Mouse (Mus musculus) hindbrain, embryonic 16.5 days (tissue): ENCODE measurements at regions not wholly inside any gene's neighbourhood (a gene's known extent, or its start where the extent isn't known, plus 50 kb on each side); places are given as distances from the start of the nearest gene placed in this dataset.

ENCODE experiments used
- ATAC-seq: fragments of 200-750 bp; cut with Nextera tagmentation; 2 replicates; pipeline ENCODE4 v1.8.0; 2017; ENCODE audit warnings: moderate TSS enrichment, moderate library complexity
- H3K27ac ChIP-seq: fragments of 300-500 bp; sonication (generic); 2 replicates; pipeline ENCODE4 v1.5.1; 2014; ENCODE audit warnings: low read depth, mild to moderate bottlenecking, control low read depth, low read length, moderate library complexity
- H3K27me3 ChIP-seq: fragments of 300-500 bp; sonication (generic); replicated peaks from 2 replicates; pipeline ENCODE4 v1.6.1; 2014; ENCODE audit warnings: low read length; ENCODE audit not compliant: control insufficient read depth, insufficient read depth
- H3K36me3 ChIP-seq: fragments of 300-500 bp; sonication (generic); 2 replicates; pipeline ENCODE4 v1.6.1; 2014; ENCODE audit warnings: mild to moderate bottlenecking, low read length, moderate library complexity, mixed read lengths; ENCODE audit not compliant: control insufficient read depth, insufficient read depth
- H3K4me1 ChIP-seq: fragments of 300-500 bp; sonication (generic); 2 replicates; pipeline ENCODE4 v1.6.1; 2014; ENCODE audit warnings: low read depth, low read length; ENCODE audit not compliant: control insufficient read depth, insufficient read depth
- H3K4me2 ChIP-seq: fragments of 300-500 bp; sonication (generic); 2 replicates; pipeline ENCODE4 v1.6.1; 2014; ENCODE audit warnings: mild to moderate bottlenecking, low read length, control low read depth, moderate library complexity
- H3K4me3 ChIP-seq: fragments of 300-500 bp; sonication (generic); 2 replicates; pipeline ENCODE4 v1.5.1; 2014; ENCODE audit warnings: mild to moderate bottlenecking, low read length, control low read depth, moderate library complexity
- H3K9ac ChIP-seq: fragments of 300-500 bp; sonication (generic); 2 replicates; pipeline ENCODE4 v1.6.1; 2014; ENCODE audit warnings: low read depth, mild to moderate bottlenecking, control low read depth, low read length, moderate library complexity
- H3K9me3 ChIP-seq: fragments of 300-500 bp; sonication (generic); 2 replicates; pipeline ENCODE4 v1.6.1; 2014; ENCODE audit warnings: mild to moderate bottlenecking, low read length, moderate library complexity; ENCODE audit not compliant: control insufficient read depth
- WGBS: fragments of 180-500 bp; shearing (Covaris S2); extraction: QIAGEN DNeasy Blood & Tissue Kit; methylation state at CpG from one replicate; pipeline ENCODE4 v1.1.7; 2014; 5-methylcytosine and 5-hydroxymethylcytosine counted together

DNA sequence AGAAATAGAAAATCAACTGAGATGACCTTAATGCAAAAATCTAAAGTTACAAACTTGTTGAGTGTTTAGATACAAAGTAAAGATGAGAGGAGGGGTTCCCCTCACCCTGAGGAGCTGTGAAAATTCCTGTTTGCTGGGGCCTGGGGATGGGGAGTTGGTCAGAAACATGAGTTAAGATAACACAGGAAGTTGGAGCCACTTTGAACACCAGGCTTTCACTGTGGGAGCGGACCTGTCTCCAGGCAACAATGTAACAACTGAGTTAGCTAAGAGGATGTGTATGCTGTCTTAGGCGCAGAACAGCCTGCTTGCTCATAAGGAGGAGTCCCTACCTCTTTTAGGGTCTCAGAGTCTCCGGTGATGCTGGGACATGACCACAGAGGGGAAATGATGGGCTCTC is 188.7 kb upstream of the A430005L14Rik start:
- Histone ChIP-seq H3K4me1 (no peaks in the 10 kb centered on the region), H3K4me3 (no peak overlapping the region), H3K9ac (no peak overlapping the region), H3K27me3 (no peaks in the 10 kb centered on the region), H3K4me2 (no peak overlapping the region), H3K9me3 (0 out of 2 replicates have a peak, but pooled peaks cover 2% of the 10 kb centered on the region), H3K27ac (0 out of 2 replicates have a peak overlapping the region, but pooled peaks have one; percentile 0), H3K36me3 (no peaks in the 10 kb centered on the region)
- no peak for ATAC-seq
- 72% methylated on average over 3 of the region's 3 CpGs for WGBS

DNA sequence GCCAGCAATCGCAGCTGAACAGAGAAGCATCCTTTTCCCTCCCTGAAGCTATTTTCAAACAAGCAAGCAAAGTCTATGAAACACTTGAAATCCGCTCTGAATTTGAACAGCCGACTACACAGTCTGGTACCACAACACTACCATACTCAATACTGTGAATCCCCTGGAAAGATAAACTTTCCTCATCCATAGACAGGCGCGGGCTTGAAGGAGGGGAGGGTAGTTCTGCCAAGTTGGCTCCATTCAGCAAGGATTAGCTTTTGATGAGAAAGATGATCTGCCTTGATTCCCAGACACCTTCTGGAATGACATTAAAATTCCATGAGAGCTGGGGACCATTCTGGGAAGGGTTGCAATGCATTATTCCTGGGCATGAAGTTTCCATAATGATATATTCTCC is 186.4 kb upstream of the A430005L14Rik start:
- Histone ChIP-seq H3K36me3 (no peaks in the 10 kb centered on the region), H3K9ac (no peak overlapping the region), H3K4me1 (no peaks in the 10 kb centered on the region), H3K4me3 (no peak overlapping the region), H3K4me2 (no peak overlapping the region), H3K9me3 (no peaks in the 10 kb centered on the region), H3K27ac (no peak overlapping the region), H3K27me3 (no peaks in the 10 kb centered on the region)
- WGBS: 72% methylated on average over 5 of the region's 5 CpGs
- ATAC-seq: no peak

DNA sequence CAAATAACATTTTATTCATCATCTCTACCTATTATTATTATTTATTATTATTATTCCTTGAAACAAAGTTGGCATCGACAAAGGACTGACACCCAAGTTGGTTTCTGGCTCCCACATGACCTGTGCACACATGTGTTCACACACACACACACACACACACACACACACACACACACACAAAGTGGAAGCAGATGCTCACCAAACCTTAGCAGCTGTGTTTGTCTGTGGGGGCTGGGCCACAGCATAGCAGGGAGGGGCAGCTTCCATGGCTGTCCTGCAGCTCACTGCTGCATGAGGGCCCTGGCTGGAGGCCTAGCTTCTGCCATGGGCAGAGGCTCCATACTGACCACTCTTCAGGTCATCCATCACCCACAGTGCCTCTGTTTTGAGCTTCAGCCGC is 176.5 kb upstream of the A430005L14Rik start:
- Histone ChIP-seq H3K4me1 (no peaks in the 10 kb centered on the region), H3K27me3 (no peaks in the 10 kb centered on the region), H3K27ac (no peak overlapping the region), H3K9me3 (no peaks in the 10 kb centered on the region), H3K4me3 (no peak overlapping the region), H3K4me2 (no peak overlapping the region), H3K36me3 (no peaks in the 10 kb centered on the region), H3K9ac (no peak overlapping the region)
- 87% methylated on average over 2 of the region's 2 CpGs for WGBS
- ATAC-seq: no peak

GRCm38 (mm10) chr4:153781271-153781670 is 175.8 kb upstream of the A430005L14Rik start:
- Histone ChIP-seq H3K36me3 (no peaks in the 10 kb centered on the region), H3K4me2 (no peak overlapping the region), H3K4me3 (no peak overlapping the region), H3K4me1 (no peaks in the 10 kb centered on the region), H3K9ac (no peak overlapping the region), H3K27ac (no peak overlapping the region), H3K27me3 (no peaks in the 10 kb centered on the region), H3K9me3 (no peaks in the 10 kb centered on the region)
- no peak for ATAC-seq
- 73% methylated on average over 7 of the region's 7 CpGs for WGBS

- WGBS: 73% methylated on average over 10 of the region's 10 CpGs
- Histone ChIP-seq H3K9ac (no peak overlapping the region), H3K36me3 (no peaks in the 10 kb centered on the region), H3K4me1 (no peaks in the 10 kb centered on the region), H3K27ac (no peak overlapping the region), H3K27me3 (no peaks in the 10 kb centered on the region), H3K9me3 (no peaks in the 10 kb centered on the region), H3K4me3 (no peak overlapping the region), H3K4me2 (no peak overlapping the region)
- no peak for ATAC-seq
Observed at GRCm38 (mm10) chr4:153781981-153782521, 175.0 kb upstream of the A430005L14Rik start.

GRCm38 (mm10) chr4:153784401-153784800 is 172.6 kb upstream of the A430005L14Rik start:
- H3K4me2 ChIP-seq: no peak overlapping the region
- no peaks in the 10 kb centered on the region for H3K4me1 ChIP-seq
- no peak overlapping the region for H3K4me3 ChIP-seq
- H3K9me3 ChIP-seq: no peaks in the 10 kb centered on the region
- no peaks in the 10 kb centered on the region for H3K27me3 ChIP-seq
- H3K36me3 ChIP-seq: no peaks in the 10 kb centered on the region
- H3K27ac ChIP-seq: no peak overlapping the region
- no peak overlapping the region for H3K9ac ChIP-seq
- ATAC-seq: no peak
- 62% methylated on average over 11 of the region's 11 CpGs for WGBS

DNA sequence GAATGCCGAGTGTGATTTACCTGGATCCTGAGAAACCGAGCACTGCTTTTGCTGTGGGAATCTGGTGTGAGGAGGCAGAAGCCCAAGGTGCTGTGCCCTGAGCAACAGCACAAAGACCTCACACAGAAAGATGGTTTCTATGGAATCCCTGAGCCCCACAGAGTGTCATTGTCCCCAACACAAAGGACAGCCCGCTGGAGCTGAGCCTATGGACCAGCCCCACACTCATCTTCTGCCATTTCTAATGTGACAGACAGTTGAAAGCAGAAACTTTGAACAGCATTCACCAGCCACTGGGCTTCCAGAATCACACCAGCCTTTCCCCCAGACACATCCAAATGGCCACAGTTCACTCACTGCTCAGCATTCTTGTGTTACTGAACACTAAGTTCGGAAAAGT is 171.5 kb upstream of the A430005L14Rik start:
- Histone ChIP-seq H3K4me3 (no peak overlapping the region), H3K36me3 (no peaks in the 10 kb centered on the region), H3K9me3 (no peaks in the 10 kb centered on the region), H3K4me1 (no peaks in the 10 kb centered on the region), H3K27me3 (no peaks in the 10 kb centered on the region), H3K27ac (no peak overlapping the region), H3K9ac (no peak overlapping the region), H3K4me2 (no peak overlapping the region)
- no peak for ATAC-seq
- WGBS: 21% methylated on average over 4 of the region's 4 CpGs

GRCm38 (mm10) chr4:153792307-153792706 is 164.7 kb upstream of the A430005L14Rik start:
- H3K9ac ChIP-seq: peak overlapping the region; percentile 14; the same call in 1 of the 2 replicates
- 0 out of 2 replicates have a peak, but pooled peaks have one; percentile 9 for ATAC-seq
- no peaks in the 10 kb centered on the region for H3K27me3 ChIP-seq
- no peak overlapping the region for H3K4me2 ChIP-seq
- no peaks in the 10 kb centered on the region for H3K36me3 ChIP-seq
- WGBS: 20% methylated on average over 13 of the region's 13 CpGs
- H3K27ac ChIP-seq: no peak overlapping the region; the same call in 1 of the 2 replicates
- H3K4me1 ChIP-seq: peaks cover 11% of the 10 kb centered on the region
- H3K4me3 ChIP-seq: no peak overlapping the region
- H3K9me3 ChIP-seq: no peaks in the 10 kb centered on the region

DNA sequence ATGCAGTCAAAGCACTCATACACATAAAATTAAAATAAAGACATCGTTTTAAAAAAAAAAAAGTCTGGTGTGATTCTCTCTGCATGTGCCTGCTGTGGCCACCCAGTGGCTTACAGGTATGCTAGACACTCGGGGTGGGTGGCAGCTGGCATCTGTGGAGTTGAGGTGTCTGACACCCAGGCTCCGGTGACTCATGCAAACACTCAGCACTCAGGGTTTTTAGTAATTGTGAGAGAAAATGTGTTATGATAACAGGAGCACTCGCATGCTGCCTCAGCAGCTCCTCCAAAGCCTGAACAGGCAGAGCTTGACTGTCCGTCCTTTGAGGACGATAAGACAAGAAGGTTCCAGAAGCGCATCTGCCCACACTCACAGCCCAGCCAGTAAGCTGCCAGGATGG is 159.0 kb upstream of the A430005L14Rik start:
- WGBS: 88% methylated on average over 7 of the region's 7 CpGs
- no peak overlapping the region for H3K4me2 ChIP-seq

GRCm38 (mm10) chr4:153805727-153806126 is 151.3 kb upstream of the A430005L14Rik start:
- H3K4me3 ChIP-seq: no peak overlapping the region
- H3K4me2 ChIP-seq: no peak overlapping the region
- peaks cover 9% of the 10 kb centered on the region for H3K4me1 ChIP-seq
- ATAC-seq: no peak
- no peaks in the 10 kb centered on the region for H3K36me3 ChIP-seq
- H3K9me3 ChIP-seq: no peaks in the 10 kb centered on the region
- no peaks in the 10 kb centered on the region for H3K27me3 ChIP-seq
- WGBS: 31% methylated on average over 4 of the region's 4 CpGs
- no peak overlapping the region for H3K9ac ChIP-seq
- peak overlapping the region; percentile 37 for H3K27ac ChIP-seq

More for the DNA sequence above, 159.0 kb upstream of the A430005L14Rik start:
- peaks cover under 1% of the 10 kb centered on the region; the same call in 1 of the 2 replicates for H3K4me1 ChIP-seq
- ATAC-seq: no peak
- no peaks in the 10 kb centered on the region for H3K9me3 ChIP-seq
- no peak overlapping the region for H3K27ac ChIP-seq
- no peaks in the 10 kb centered on the region for H3K27me3 ChIP-seq
- H3K9ac ChIP-seq: no peak overlapping the region
- no peak overlapping the region for H3K4me3 ChIP-seq
- no peaks in the 10 kb centered on the region for H3K36me3 ChIP-seq
